Mouse (Mus musculus): Measurements from ENCODE around the gene Il11ra1. TPM values are rescaled to one million over a fixed set of nuclear protein-coding genes. Genes with fewer than 3 reads are reported as not detected.
A peak's percentile ranks its signal among the peaks of the same experiment; 100 is the strongest.

Il11ra1 gene
- total and polyA plus RNA-seq, 2 experiments from 2014 or later: 17.2 to 29.1 TPM

- no peak overlapping the region for H3K4me3 ChIP-seq (ENCODE audit: low read depth, low read length)
- H3K9me3 ChIP-seq (ENCODE audit: low read length): no peaks in the 10 kb centered on the region
- DNase-seq (no peak), ATAC-seq (no peak)
- 14% methylated on average over 5 of the region's 5 CpGs for WGBS
- H3K9ac ChIP-seq: no peak overlapping the region
- no peak overlapping the region for H3K4me2 ChIP-seq (ENCODE audit: low read depth)
- peaks cover 11% of the 10 kb centered on the region for H3K4me1 ChIP-seq (ENCODE audit: insufficient read depth)
- no peaks in the 10 kb centered on the region for H3K36me3 ChIP-seq (ENCODE audit: insufficient read depth)
- H3K27ac ChIP-seq (ENCODE audit: low read depth, low read length): no peak overlapping the region
- no peaks in the 10 kb centered on the region for H3K27me3 ChIP-seq (ENCODE audit: insufficient read depth, low read length)
- TF ChIP-seq CTCF (IDR thresholded peaks at IDR 0.05; ENCODE audit: low read depth): no peak
Observed at GRCm38 (mm10) chr4:41704651-41705050, 4.9 kb downstream of the Il11ra1 start.

GRCm38 (mm10) chr4:41705922-41706754, 6.3 kb downstream of the Il11ra1 start:
- H3K27ac ChIP-seq (ENCODE audit: low read depth, low read length): no peak overlapping the region
- no peak for ATAC-seq

DNA sequence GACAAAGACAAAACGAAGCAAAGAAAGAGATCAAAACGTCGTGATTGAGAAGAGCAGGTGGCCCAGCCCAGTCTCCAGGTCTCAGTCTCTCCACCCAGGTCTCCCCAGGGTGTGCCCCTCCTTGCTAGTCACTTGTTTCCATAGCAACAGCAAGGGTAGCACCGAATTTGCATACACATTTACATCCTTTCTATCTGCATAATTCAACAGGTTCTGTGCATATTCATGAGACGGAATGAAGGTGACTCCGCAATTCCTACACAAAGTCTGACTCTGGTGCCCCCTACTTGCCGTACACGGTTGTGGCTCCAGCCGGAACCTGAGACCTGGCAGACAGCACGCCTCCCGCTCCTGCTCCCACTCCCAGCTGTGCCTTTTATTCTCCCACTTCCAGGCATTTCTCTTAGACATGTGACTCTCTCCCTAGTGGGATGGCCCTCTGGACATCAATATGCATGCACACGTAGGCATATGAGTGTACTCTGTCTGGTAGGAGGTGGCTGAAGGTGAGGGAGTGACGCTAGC, 7.3 kb downstream of the Il11ra1 start:
- ATAC-seq (peak; percentile 91), DNase-seq (peak; percentile 85)
- peak; percentile 79 for TF ChIP-seq CTCF (IDR thresholded peaks at IDR 0.05; ENCODE audit: low read depth)
- Histone ChIP-seq H3K27ac (ENCODE audit: low read depth, low read length) (0 out of 2 replicates have a peak overlapping the region, but pooled peaks have one; percentile 50), H3K4me1 (ENCODE audit: insufficient read depth) (peaks cover 14% of the 10 kb centered on the region), H3K9me3 (ENCODE audit: low read length) (no peaks in the 10 kb centered on the region), H3K36me3 (ENCODE audit: insufficient read depth) (no peaks in the 10 kb centered on the region), H3K9ac (0 out of 2 replicates have a peak overlapping the region, but pooled peaks have one; percentile 7), H3K27me3 (ENCODE audit: insufficient read depth, low read length) (no peaks in the 10 kb centered on the region), H3K4me3 (ENCODE audit: low read depth, low read length) (no peak overlapping the region), H3K4me2 (ENCODE audit: low read depth) (peak overlapping the region; percentile 19)
- 1% methylated on average over 13 of the region's 13 CpGs for WGBS

More at GRCm38 (mm10) chr4:41705922-41706754, 6.3 kb downstream of the Il11ra1 start:
- Histone ChIP-seq H3K27me3 (ENCODE audit: insufficient read depth, low read length) (no peaks in the 10 kb centered on the region), H3K9me3 (ENCODE audit: low read length) (no peaks in the 10 kb centered on the region), H3K4me2 (ENCODE audit: low read depth) (no peak overlapping the region), H3K4me1 (ENCODE audit: insufficient read depth) (peaks cover 11% of the 10 kb centered on the region), H3K9ac (no peak overlapping the region), H3K4me3 (ENCODE audit: low read depth, low read length) (no peak overlapping the region), H3K36me3 (ENCODE audit: insufficient read depth) (no peaks in the 10 kb centered on the region)
- 40% methylated on average over 19 of the region's 19 CpGs for WGBS
- no peak for DNase-seq
- TF ChIP-seq CTCF (IDR thresholded peaks at IDR 0.05; ENCODE audit: low read depth): no peak

- ATAC-seq: peak; percentile 63
- Histone ChIP-seq H3K27me3 (ENCODE audit: insufficient read depth, low read length) (no peaks in the 10 kb centered on the region), H3K27ac (ENCODE audit: low read depth, low read length) (no peak overlapping the region), H3K9me3 (ENCODE audit: low read length) (no peaks in the 10 kb centered on the region), H3K36me3 (ENCODE audit: insufficient read depth) (no peaks in the 10 kb centered on the region), H3K9ac (no peak overlapping the region), H3K4me2 (ENCODE audit: low read depth) (no peak overlapping the region), H3K4me1 (ENCODE audit: insufficient read depth) (peaks cover 22% of the 10 kb centered on the region), H3K4me3 (ENCODE audit: low read depth, low read length) (no peak overlapping the region)
- peak; percentile 87 for DNase-seq
- TF ChIP-seq CTCF (IDR thresholded peaks at IDR 0.05; ENCODE audit: low read depth): peak; percentile 79
- 36% methylated on average over 8 of the region's 8 CpGs for WGBS
Observed at GRCm38 (mm10) chr4:41708192-41708745, 8.5 kb downstream of the Il11ra1 start.

GRCm38 (mm10) chr4:41710229-41710628, 10.4 kb downstream of the Il11ra1 start:
- 71% methylated on average over 4 of the region's 4 CpGs for WGBS
- peak; percentile 39; the same call in 1 of the 2 replicates for TF ChIP-seq CTCF (IDR thresholded peaks at IDR 0.05; ENCODE audit: low read depth)
- Histone ChIP-seq H3K4me3 (ENCODE audit: low read depth, low read length) (no peak overlapping the region), H3K27ac (ENCODE audit: low read depth, low read length) (no peak overlapping the region), H3K4me1 (ENCODE audit: insufficient read depth) (peaks cover 22% of the 10 kb centered on the region), H3K4me2 (ENCODE audit: low read depth) (no peak overlapping the region), H3K27me3 (ENCODE audit: insufficient read depth, low read length) (no peaks in the 10 kb centered on the region), H3K9ac (no peak overlapping the region), H3K9me3 (ENCODE audit: low read length) (no peaks in the 10 kb centered on the region), H3K36me3 (ENCODE audit: insufficient read depth) (no peaks in the 10 kb centered on the region)
- no peak for ATAC-seq
- DNase-seq: no peak

DNA sequence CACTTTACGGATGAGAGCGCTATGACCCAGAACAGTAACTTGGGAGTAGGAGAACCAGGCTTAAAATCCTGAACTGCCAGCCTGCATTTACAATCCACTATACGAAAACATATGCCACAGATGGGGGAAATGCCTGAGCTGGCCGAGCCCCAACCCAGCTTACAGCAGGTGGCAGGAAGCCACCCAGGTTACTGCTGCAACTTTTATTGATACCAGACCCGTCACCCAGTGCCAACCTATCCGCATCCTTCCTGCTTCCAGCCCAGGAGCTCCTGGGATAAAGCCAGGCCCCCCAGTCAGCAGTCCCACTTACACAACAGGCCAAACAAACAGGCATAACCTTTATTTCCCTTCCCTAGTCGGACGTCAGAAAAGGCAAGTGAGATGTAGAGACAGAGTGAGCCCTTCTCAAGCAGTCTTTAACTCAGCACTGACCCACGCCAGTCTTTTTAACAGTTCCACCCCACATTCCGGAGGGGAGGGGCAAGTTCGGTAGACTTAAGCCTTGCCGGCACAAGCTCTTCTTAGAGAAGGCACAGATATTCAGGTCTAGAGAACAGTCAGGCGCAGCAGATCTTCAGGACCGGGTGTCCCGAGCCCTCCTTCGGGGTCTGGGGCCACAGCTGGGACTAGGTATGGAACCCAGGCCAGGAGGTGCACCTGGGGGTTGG, 12.1 kb downstream of the Il11ra1 start:
- Histone ChIP-seq H3K9me3 (ENCODE audit: low read length) (no peaks in the 10 kb centered on the region), H3K27me3 (ENCODE audit: insufficient read depth, low read length) (no peaks in the 10 kb centered on the region), H3K36me3 (ENCODE audit: insufficient read depth) (peaks cover 6% of the 10 kb centered on the region; the same call in 1 of the 2 replicates), H3K4me1 (ENCODE audit: insufficient read depth) (peaks cover 22% of the 10 kb centered on the region), H3K4me3 (ENCODE audit: low read depth, low read length) (peak overlapping the region; percentile 57), H3K9ac (peak overlapping the region; percentile 77), H3K4me2 (ENCODE audit: low read depth) (peak overlapping the region; percentile 91), H3K27ac (ENCODE audit: low read depth, low read length) (no peak overlapping the region)
- TF ChIP-seq CTCF (IDR thresholded peaks at IDR 0.05; ENCODE audit: low read depth): no peak
- no peak for ATAC-seq
- no peak for DNase-seq
- 53% methylated on average over 16 of the region's 16 CpGs for WGBS

Measured in forebrain, postnatal 0 days (tissue).